Mouse (Mus musculus) kidney, adult 2 months (tissue): ENCODE results near the gene Cpxm2.

Experiments
- CTCF ChIP-seq: fragments of 200-500 bp; conservative IDR thresholded peaks from 2 replicates; pipeline ENCODE4 v1.5.1; 2011; ENCODE audit warnings: low read depth, mild to moderate bottlenecking, control low read depth, low read length, moderate library complexity, mixed read lengths; ENCODE audit not compliant: insufficient read depth, insufficient read length
- POLR2A ChIP-seq: fragments of 200-500 bp; IDR thresholded peaks from one replicate; pipeline ENCODE4 v1.6.1; 2011; ENCODE audit warnings: low read depth, low read length, control low read depth

DNA sequence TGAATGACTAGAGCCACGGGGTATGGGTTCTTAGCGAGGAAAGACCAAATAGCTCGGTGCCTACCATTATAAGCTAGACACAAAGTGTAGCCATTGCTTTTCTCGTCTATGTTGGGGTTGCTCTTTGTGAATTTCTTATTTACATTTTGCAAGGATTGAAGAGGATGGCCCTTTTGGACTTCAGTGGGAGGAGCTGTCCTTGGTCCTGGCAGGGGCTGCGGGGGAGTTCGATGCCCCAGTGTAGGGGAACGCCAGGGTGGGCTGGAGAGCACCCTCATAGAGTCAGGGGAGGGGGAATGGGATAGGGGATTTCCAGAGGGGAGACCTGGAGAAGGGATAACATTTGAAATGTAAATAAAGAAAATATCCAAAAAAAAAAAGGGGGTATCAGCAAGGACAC is 94.4 kb downstream of the Cpxm2 start:
- TF ChIP-seq CTCF (no peak), POLR2A (no peak)
